Mouse (Mus musculus) macrophage (primary cell): ENCODE measurements around the gene Vip. TPM values are rescaled to one million over a fixed set of nuclear protein-coding genes. Genes with fewer than 3 reads are reported as not detected.

Experiments used
- H3K27ac ChIP-seq: fragments of 350-480 bp; formaldehyde crosslinking; 2 replicates; pipeline ENCODE4 v1.9.0; 2021
- H3K36me3 ChIP-seq: fragments of 350-480 bp; formaldehyde crosslinking; 2 replicates; pipeline ENCODE4 v1.9.0; 2021; ENCODE audit errors: inconsistent target
- H3K4me3 ChIP-seq: fragments of 350-480 bp; formaldehyde crosslinking; 2 replicates; pipeline ENCODE4 v1.9.0; 2021; ENCODE audit errors: inconsistent target
- H3K79me2 ChIP-seq: fragments of 350-480 bp; formaldehyde crosslinking; 2 replicates; pipeline ENCODE4 v1.9.0; 2021; ENCODE audit errors: inconsistent target
- WGBS: methylation state at CpG from one replicate; pipeline ENCODE4 v1.1.7; 2026; ENCODE audit warnings: inconsistent platforms; ENCODE audit not compliant: missing documents; 5-methylcytosine and 5-hydroxymethylcytosine counted together
- polyA plus RNA-seq: library from polyadenylated mRNA; stranded (reverse); fragments of 250-400 nt; gene quantifications from 3 replicates; pipeline ENCODE4 v1.2.4, GENCODE M21; 2018; ENCODE audit warnings: inconsistent platforms
- total RNA-seq, 78 experiments: library from RNA; depleted of rRNA; stranded (reverse); fragments of 250-400 nt; gene quantifications; 1 replicate in 9 of 78; 2 replicates in 24 of 78; 3 replicates in 43 of 78; 4 replicates in 2 of 78; pipeline ENCODE4 v1.2.4; 2018; ENCODE audit warnings: inconsistent platforms in 56 of 78

The Vip gene
- total RNA-seq (2018; cell fraction: chromatin; rRNA removed), result not detected
- not detected for total RNA-seq (2018; cell fraction: cytosol; rRNA removed)
- total RNA-seq (2018; cell fraction: nucleus; rRNA removed), result not detected
- polyA plus RNA-seq, result not detected in 3 replicates

DNA sequence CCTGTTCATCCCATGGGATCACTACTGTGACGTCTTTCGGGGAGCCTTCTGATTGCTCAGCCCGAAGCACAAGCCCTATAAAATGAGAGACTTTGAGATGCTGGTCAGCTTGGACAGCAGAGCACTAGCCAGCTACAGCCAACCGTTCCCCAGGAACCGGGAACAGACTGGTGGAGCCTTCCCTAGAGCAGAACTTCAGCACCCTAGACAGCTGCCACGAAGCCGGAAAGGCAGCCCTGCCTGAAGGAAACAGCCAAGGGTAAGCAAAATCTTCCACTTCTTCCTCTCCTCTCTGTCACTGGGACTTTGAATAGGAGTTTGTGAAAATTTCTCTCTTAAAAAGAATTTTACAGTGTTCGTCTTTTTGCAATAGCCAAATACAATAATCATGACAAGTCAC lies at the start of gene Vip:
Gene Vip (plus strand): TSS at position 107 of the 400 bp plus-strand sequence.
- 36% methylated on average over 8 of the region's 8 CpGs for WGBS

DNA sequence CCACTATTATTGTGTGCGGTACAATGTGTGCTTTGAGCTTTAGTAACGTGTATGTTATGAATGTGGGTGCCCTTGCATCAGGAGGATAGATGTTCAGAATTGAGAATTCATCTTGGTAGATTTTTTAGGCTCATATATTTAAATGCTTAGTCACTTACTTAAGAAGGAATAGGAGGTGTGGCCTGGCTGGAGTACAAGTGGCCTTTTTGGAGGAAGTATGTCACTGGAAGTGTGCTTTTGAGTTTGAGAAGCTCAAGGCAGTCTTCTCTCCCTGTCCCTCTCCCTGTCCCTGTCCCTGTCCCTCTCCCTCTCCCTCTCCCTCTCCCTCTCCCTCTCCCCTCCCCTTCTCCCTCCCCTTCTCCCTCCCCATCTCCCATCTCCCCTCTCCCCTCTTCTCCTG lies 48.0 kb upstream of the Vip start:
- 91% methylated on average over 2 of the region's 2 CpGs for WGBS

More for the DNA sequence above, at the start of gene Vip:
- Histone ChIP-seq H3K79me2 (no peaks in the 10 kb centered on the region), H3K36me3 (no peaks in the 10 kb centered on the region), H3K27ac (no peak within 1 kb of the TSS), H3K4me3 (no peak within 1 kb of the TSS)

DNA sequence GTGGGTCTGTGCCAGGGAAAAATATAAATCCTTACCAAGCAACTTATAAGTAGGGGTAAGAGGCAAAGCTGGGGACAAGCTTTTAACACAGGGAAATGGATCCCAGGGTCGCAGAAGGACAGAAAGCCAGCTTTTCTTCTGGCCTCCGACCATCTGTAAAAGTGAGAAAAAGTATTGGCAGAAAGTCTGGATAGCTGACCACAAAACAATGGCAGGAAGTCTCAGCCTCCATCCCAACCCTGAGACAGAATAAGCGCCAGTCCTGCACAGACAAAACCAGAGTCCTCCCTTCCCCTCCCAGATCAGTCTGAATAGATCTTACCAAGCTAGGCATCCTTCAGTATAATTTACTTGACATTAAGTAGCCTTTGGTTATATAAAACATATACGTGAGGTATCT lies 47.0 kb upstream of the Vip start:
- WGBS, result 56% methylated on average over 4 of the region's 4 CpGs
- H3K36me3 ChIP-seq, result no peaks in the 10 kb centered on the region
- H3K27ac ChIP-seq, result no peak overlapping the region
- no peak overlapping the region for H3K4me3 ChIP-seq
- H3K79me2 ChIP-seq, result no peaks in the 10 kb centered on the region

More for the DNA sequence above, 48.0 kb upstream of the Vip start:
- H3K36me3 ChIP-seq, result no peaks in the 10 kb centered on the region
- no peaks in the 10 kb centered on the region for H3K79me2 ChIP-seq
- H3K27ac ChIP-seq, result no peak overlapping the region
- H3K4me3 ChIP-seq, result no peak overlapping the region

DNA sequence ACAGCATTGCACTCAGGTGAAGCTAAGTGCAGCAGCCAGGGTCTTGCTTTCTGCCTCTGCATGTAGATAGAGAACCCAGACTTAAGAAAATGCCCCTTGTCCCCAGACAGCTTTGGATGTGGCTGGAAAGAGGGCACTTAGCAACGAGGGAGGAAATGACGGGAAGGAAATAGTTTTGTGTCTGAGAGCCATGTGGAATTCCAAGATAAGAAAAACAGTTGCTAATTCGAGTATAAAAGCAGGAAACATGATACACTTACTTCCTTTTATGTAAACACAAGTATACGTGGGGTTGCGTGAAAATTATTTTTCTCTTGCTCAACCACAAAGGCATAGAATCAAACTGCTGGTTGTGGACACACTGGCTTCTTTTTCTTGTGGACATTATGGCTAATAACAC lies 45.6 kb upstream of the Vip start, which contains the start of gene Myct1:
Gene Myct1 (plus strand): TSS at position 312 of the 400 bp plus-strand sequence.
- H3K79me2 ChIP-seq, result no peaks in the 10 kb centered on the region
- no peak within 1 kb of the TSS for H3K27ac ChIP-seq
- 20% methylated on average over 5 of the region's 5 CpGs for WGBS
- no peak within 1 kb of the TSS for H3K4me3 ChIP-seq
- no peaks in the 10 kb centered on the region for H3K36me3 ChIP-seq

DNA sequence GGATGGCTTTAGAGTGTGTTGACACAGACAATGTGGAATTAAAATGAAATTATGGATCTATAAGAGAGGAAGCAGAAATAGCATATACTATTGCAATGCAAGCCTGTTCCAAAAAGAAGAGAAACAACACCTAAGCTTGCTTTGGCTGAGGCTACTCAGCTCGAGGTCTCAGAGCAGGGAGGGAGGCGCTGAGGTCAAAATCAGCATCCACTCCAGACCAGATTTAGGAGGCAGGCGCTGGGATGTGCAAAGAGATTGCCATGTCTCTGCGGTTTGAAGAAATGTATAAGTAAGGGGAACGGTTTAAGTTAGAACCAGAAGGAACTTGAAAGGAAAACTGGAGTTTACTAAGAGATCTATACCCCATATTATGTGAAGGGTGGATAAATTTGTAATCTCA lies 44.6 kb upstream of the Vip start:
- Histone ChIP-seq H3K36me3 (no peaks in the 10 kb centered on the region), H3K4me3 (no peak overlapping the region), H3K79me2 (no peaks in the 10 kb centered on the region), H3K27ac (no peak overlapping the region)
- 9% methylated on average over 5 of the region's 5 CpGs for WGBS

DNA sequence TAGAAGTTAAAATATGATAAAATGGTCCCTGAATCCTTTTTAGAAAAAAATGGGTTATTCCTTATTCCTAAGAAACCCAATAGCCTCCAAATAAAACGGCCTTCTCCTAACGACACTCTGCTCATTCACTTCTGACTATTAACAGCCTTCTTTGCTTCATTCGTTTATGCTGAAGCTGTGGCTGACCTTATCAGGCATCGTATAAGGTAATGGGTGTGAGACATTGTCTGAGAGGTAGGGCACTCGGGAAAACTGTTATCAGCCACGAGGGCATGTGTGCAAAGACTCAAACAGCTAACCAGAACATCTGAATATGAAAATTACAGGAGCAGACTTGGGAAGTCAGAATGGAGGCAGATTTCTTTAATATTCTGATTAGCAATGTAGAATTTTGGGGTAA lies 42.5 kb upstream of the Vip start:
- Histone ChIP-seq H3K36me3 (no peaks in the 10 kb centered on the region), H3K4me3 (no peak overlapping the region), H3K79me2 (no peaks in the 10 kb centered on the region), H3K27ac (no peak overlapping the region)
- 30% methylated on average over 6 of the region's 6 CpGs for WGBS

DNA sequence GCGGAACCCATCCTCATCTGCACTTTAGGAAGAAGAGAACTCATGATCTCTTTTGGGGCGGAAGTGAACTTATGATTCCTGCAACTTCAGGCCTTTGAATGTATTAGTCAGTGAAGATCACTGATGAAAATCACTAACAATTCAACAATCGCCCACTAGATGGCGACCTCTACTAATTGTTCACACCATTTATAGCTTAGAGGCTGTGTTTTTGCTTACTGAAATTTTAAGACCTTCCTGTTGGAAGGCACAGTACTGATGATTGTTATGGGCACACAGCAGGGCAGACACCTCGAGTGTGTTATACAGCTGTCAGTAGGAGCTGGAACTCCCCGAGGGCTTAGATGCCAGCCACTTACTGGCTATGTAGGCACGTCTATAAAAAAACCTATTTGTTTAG lies 38.9 kb upstream of the Vip start:
- Histone ChIP-seq H3K79me2 (no peaks in the 10 kb centered on the region), H3K36me3 (no peaks in the 10 kb centered on the region), H3K4me3 (no peak overlapping the region), H3K27ac (no peak overlapping the region)
- WGBS, result 16% methylated on average over 6 of the region's 7 CpGs

DNA sequence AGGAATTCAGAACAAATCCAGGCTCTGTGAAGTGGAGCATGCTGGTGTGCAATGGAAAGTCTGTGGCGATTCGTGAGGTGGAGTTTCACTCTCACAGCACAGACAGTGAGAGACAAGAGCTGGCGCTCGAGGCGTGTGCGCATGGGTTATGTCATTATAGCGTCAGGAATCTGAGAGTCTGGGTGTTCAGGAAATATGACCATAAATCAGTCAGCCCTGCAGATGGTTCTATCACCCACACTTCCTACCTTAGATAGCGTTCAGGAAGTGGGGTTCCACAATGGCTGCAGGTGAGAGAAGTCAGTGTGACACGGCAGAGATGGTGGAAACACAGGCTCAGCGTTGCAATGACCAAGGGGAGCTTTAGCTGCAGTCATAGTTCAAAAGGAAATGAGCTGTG lies 35.5 kb upstream of the Vip start:
- Histone ChIP-seq H3K4me3 (no peak overlapping the region), H3K27ac (no peak overlapping the region), H3K79me2 (no peaks in the 10 kb centered on the region), H3K36me3 (no peaks in the 10 kb centered on the region)
- WGBS, result under 1% methylated on average over 10 of the region's 10 CpGs

DNA sequence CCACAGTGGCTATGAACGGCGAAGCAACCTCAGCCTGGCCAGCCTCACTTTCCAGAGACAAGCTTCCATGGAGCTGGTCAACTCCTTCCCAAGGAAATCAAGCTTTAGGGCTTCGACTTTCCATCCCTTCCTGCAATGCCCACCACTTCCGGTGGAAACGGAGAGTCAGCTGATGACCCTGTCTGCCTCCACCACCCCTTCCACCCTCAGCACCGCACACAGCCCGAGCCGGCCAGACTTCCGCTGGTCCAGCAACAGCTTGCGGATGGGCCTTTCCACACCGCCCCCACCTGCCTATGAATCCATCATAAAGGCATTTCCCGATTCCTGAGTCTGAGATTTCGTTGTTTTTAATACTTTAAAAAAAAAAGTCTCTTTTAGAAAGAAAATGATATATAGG lies 34.6 kb upstream of the Vip start:
- 89% methylated on average over 13 of the region's 13 CpGs for WGBS
- Histone ChIP-seq H3K79me2 (no peaks in the 10 kb centered on the region), H3K27ac (no peak overlapping the region), H3K36me3 (no peaks in the 10 kb centered on the region), H3K4me3 (no peak overlapping the region)

DNA sequence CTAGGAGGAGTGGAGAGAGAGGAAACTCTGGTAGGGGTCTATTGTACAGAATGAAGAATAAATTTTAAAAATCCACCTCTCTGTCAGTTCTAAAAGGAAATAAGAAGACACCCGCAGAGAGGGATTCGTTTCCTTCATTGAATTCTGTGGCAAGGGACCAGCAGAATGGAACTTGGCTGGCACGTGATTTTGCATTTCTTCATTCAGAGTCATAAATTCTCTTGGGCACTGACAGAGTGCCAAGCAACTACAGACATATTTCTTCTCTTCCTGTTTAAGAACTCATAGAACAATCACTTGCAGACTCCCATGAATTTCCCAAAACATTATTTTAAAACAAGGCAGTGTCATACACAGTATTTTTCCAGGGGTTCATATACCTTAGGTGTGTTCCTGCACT lies 30.1 kb upstream of the Vip start:
- no peak overlapping the region for H3K4me3 ChIP-seq
- H3K36me3 ChIP-seq, result no peaks in the 10 kb centered on the region
- no peaks in the 10 kb centered on the region for H3K79me2 ChIP-seq
- 4% methylated on average over 3 of the region's 3 CpGs for WGBS
- no peak overlapping the region for H3K27ac ChIP-seq

DNA sequence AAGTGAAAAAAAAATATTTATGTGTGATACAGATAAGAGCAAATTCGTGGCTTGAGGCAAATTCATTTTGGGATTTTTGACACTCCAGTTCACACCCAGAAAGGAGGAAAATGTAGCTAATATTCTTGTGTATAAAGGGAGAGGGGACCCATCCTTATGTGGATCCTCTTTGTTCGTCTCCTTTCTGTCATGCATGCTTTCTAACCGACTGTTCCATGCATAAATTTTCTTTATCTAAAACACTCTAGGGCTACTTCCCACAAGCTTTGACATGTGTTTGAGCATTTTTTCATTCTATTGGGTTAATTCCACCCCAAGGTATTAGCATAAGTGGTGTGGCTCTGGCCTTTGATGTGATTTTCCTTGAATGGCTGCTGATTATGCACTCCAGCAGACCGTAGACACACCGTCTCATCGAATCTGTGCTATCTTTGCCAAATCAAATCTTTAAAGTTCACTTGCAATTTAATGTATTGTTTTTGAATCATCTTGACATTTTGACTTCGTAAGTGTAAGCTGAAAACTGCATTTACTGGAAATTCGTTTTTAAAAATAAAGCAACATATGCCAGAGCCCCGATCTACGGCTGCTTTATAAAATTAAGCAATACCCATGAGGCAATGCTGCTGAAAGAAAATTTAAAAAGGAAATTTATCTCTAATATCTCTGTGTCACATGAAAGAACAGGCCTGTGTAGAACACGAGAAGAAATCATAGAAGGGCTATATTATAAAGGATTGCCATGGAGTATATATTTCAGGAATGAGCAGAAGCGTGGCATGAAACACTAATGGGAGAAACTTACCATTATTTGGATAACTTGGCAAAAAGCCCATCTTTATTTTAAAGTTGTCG lies 23.6 kb upstream of the Vip start:
- Histone ChIP-seq H3K36me3 (no peaks in the 10 kb centered on the region), H3K4me3 (no peak overlapping the region), H3K79me2 (no peaks in the 10 kb centered on the region), H3K27ac (no peak overlapping the region)
- 89% methylated on average over 13 of the region's 13 CpGs for WGBS

DNA sequence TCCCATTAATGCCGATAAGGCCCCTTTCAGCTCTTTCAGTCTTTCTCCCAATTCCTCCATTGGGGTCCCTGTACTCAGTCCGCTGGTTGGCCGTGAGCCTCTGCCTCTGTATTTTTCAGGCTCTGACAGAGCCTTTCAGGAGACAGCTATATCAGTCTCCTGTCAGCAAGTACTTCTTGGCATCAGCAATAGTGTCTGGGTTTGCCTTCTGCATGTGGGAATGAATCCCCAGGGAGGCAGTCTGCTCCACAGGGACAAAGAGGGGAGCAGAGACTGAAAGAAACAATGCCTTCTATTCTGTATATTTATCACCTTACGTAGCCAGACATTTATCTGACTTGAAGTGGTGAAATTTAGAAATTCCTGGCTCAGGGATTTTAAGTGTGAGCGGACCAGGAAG lies 12.8 kb upstream of the Vip start:
- Histone ChIP-seq H3K79me2 (no peaks in the 10 kb centered on the region), H3K27ac (no peak overlapping the region), H3K36me3 (no peaks in the 10 kb centered on the region), H3K4me3 (no peak overlapping the region)
- 97% methylated on average over 5 of the region's 5 CpGs for WGBS

DNA sequence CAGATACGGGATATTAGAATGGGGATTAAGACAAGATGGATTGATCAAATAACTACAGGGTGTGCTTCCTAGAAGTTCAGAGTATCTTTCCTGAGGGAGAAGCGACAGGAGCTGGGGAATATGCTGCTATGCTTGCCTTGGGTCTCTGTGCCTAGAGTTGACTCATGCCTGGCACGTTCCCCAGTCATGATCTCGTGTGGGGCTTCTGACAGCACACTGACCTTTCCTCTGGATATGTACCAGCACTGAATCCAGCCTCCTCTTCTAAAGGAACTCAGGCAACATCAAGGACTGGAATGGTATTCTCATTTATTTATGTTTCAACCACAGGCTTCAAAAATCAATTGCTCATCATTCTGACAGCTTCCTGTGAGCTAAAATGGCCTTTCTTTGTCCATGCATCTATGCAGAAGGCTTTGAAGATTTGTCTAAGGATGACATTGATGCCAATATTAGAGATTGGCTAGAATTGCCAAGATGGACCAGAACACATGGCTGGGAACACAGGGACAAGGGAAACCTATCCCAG lies 5.3 kb upstream of the Vip start:
- WGBS, result 80% methylated on average over 4 of the region's 4 CpGs
- Histone ChIP-seq H3K79me2 (no peaks in the 10 kb centered on the region), H3K27ac (no peak overlapping the region), H3K4me3 (no peak overlapping the region), H3K36me3 (no peaks in the 10 kb centered on the region)

DNA sequence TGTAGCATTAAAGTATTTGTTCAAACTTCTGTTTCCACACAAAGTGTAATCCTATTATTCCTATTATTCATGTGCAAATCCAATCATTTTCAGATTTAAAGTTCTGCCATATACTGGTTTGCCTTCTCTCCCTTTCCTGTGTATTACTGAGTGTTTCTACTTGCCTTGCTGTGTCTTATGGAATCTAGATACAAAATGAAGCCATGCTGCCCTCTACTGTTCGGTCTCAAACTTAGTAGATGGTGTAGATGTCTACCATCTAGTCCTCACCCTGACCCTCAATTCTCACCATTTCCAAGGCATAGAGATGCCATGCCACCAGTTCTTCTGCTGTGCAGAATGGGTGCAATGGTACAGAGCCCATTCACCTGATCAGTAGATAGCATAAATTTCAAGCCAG lies 4.7 kb upstream of the Vip start:
- H3K79me2 ChIP-seq, result no peaks in the 10 kb centered on the region
- 0% methylated on average over 1 of the region's 1 CpGs for WGBS
- no peak overlapping the region for H3K27ac ChIP-seq
- no peak overlapping the region for H3K4me3 ChIP-seq
- no peaks in the 10 kb centered on the region for H3K36me3 ChIP-seq

DNA sequence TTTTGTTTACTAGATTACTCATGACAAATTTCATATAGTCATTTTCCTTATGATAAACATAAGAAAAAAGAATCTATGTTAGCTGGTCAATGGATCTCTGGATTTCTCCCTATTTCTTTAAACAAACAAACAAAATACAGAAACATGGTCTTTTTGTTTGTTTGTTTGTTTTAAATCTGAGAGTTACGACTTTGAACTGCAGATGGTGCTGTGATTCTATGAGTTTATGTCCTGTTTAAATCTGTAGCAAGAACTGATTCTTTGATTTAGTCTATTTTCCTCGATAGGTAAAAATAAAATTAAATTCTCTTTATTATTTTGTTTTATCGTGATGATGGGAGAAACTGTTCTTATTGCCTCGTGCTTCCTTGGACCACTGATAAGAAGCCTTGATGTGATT lies 1.7 kb upstream of the Vip start:
- H3K36me3 ChIP-seq, result no peaks in the 10 kb centered on the region
- H3K79me2 ChIP-seq, result no peaks in the 10 kb centered on the region
- H3K4me3 ChIP-seq, result no peak overlapping the region
- H3K27ac ChIP-seq, result no peak overlapping the region
- 64% methylated on average over 4 of the region's 4 CpGs for WGBS
